Mouse (Mus musculus) forebrain, embryonic 11.5 days (tissue): ENCODE results near the gene Gm3448. TPM values are rescaled to one million over a fixed set of nuclear protein-coding genes. Genes with fewer than 3 reads are reported as not detected.
"Not testable (repeated sequence)": the region's sequence is repeated elsewhere in the genome, so short reads cannot be mapped to it uniquely, and the experiment has no call there.

Source experiments
- ATAC-seq: fragments of 200-750 bp; cut with Nextera tagmentation; replicated peaks from 2 replicates; pipeline ENCODE4 v1.8.0; 2017; ENCODE audit warnings: moderate TSS enrichment; ENCODE audit not compliant: low FRiP score
- DNase-seq: peaks from one replicate; pipeline ENCODE4 v3.0.0-alpha.2; 2017; ENCODE audit warnings: low spot score
- H3K27ac ChIP-seq: fragments of 300-500 bp; sonication (generic); 2 replicates; pipeline ENCODE4 v1.5.1; 2014; ENCODE audit warnings: low read depth, low read length
- H3K27me3 ChIP-seq: fragments of 300-500 bp; sonication (generic); 2 replicates; pipeline ENCODE4 v1.6.1; 2014; ENCODE audit warnings: mild to moderate bottlenecking, low read length, mixed read lengths; ENCODE audit not compliant: control insufficient read depth, insufficient read depth
- H3K36me3 ChIP-seq: fragments of 300-500 bp; sonication (generic); 2 replicates; pipeline ENCODE4 v1.6.1; 2014; ENCODE audit warnings: mild to moderate bottlenecking, low read length, moderate library complexity, mixed read lengths; ENCODE audit not compliant: control insufficient read depth, insufficient read depth
- H3K4me1 ChIP-seq: fragments of 300-500 bp; sonication (generic); replicated peaks from 2 replicates; pipeline ENCODE4 v1.6.1; 2014; ENCODE audit warnings: low read length, mixed read lengths; ENCODE audit not compliant: control insufficient read depth, insufficient read depth
- H3K4me2 ChIP-seq: fragments of 300-500 bp; sonication (generic); 2 replicates; pipeline ENCODE4 v1.6.1; 2014; ENCODE audit warnings: low read depth, mild to moderate bottlenecking, low read length, moderate library complexity, mixed read lengths; ENCODE audit not compliant: severe bottlenecking
- H3K4me3 ChIP-seq: fragments of 300-500 bp; sonication (generic); 2 replicates; pipeline ENCODE4 v1.5.1; 2014; ENCODE audit warnings: low read depth, low read length
- H3K9ac ChIP-seq: fragments of 300-500 bp; sonication (generic); 2 replicates; pipeline ENCODE4 v1.6.1; 2014; ENCODE audit warnings: low read length
- H3K9me3 ChIP-seq: fragments of 300-500 bp; sonication (generic); 2 replicates; pipeline ENCODE4 v1.6.1; 2016; ENCODE audit warnings: low read length, mixed read lengths; ENCODE audit not compliant: control insufficient read depth
- WGBS: fragments of 180-500 bp; shearing (Covaris S2); extraction: QIAGEN DNeasy Blood & Tissue Kit; methylation state at CpG from one replicate; pipeline ENCODE4 v1.1.7; 2014; 5-methylcytosine and 5-hydroxymethylcytosine counted together
- polyA plus RNA-seq: library from polyadenylated mRNA; unstranded; fragments of >200 nt; fragmentation: Nextera tagmentation; extraction: Ambion mirVana; gene quantifications from 2 replicates; pipeline ENCODE4 v1.2.1, GENCODE M21; 2014

Gm3448 gene
- polyA plus RNA-seq, 1 experiment from 2014 or later = 4.2 TPM

GRCm38 (mm10) chr17:15023878-15024492 is 17.4 kb downstream of the Gm3448 start:
- H3K36me3 ChIP-seq, DNase-seq, H3K27me3 ChIP-seq, H3K9ac ChIP-seq, H3K9me3 ChIP-seq, H3K4me2 ChIP-seq, H3K27ac ChIP-seq, H3K4me3 ChIP-seq, H3K4me1 ChIP-seq: not testable (repeated sequence)
- no CpG with 5 or more reads among the region's 97 CpGs for WGBS
- ATAC-seq = peak; percentile 45

- not testable (repeated sequence) for H3K4me2 ChIP-seq, ATAC-seq, H3K27ac ChIP-seq, H3K9ac ChIP-seq, H3K4me1 ChIP-seq, H3K27me3 ChIP-seq, H3K36me3 ChIP-seq, H3K9me3 ChIP-seq, DNase-seq, H3K4me3 ChIP-seq
- WGBS = 88% methylated on average over 3 of the region's 3 CpGs
Measured at GRCm38 (mm10) chr17:15021503-15022220, 19.7 kb downstream of the Gm3448 start.

- ATAC-seq = peak; percentile 98
- WGBS = no CpG with 5 or more reads among the region's 60 CpGs
- H3K4me2 ChIP-seq = not testable (repeated sequence)
Measured at GRCm38 (mm10) chr17:15009706-15010413, 31.5 kb downstream of the Gm3448 start, which contains the start of gene Gm3435. TSS of gene Gm3435 (plus strand) at chr17:15010176.

GRCm38 (mm10) chr17:15009088-15009487 is 32.2 kb downstream of the Gm3448 start:
- DNase-seq, H3K36me3 ChIP-seq, H3K4me2 ChIP-seq, H3K27ac ChIP-seq, H3K9ac ChIP-seq, H3K4me3 ChIP-seq, H3K27me3 ChIP-seq, H3K4me1 ChIP-seq, H3K9me3 ChIP-seq: not testable (repeated sequence)
- no CpG with 5 or more reads among the region's 3 CpGs for WGBS
- 0 out of 2 replicates have a peak, but pooled peaks have one; percentile 7 for ATAC-seq

More at GRCm38 (mm10) chr17:15009706-15010413, 31.5 kb downstream of the Gm3448 start, which contains the start of gene Gm3435:
- not testable (repeated sequence) for H3K36me3 ChIP-seq, H3K9ac ChIP-seq, H3K27ac ChIP-seq, H3K4me1 ChIP-seq, H3K9me3 ChIP-seq, DNase-seq, H3K27me3 ChIP-seq, H3K4me3 ChIP-seq

- H3K4me2 ChIP-seq, H3K36me3 ChIP-seq, H3K4me1 ChIP-seq, ATAC-seq, H3K27me3 ChIP-seq, H3K9me3 ChIP-seq, H3K27ac ChIP-seq, H3K9ac ChIP-seq, H3K4me3 ChIP-seq, DNase-seq: not testable (repeated sequence)
- no CpG with 5 or more reads among the region's 4 CpGs for WGBS
Measured at GRCm38 (mm10) chr17:15000047-15000446, 41.3 kb downstream of the Gm3448 start.

- H3K36me3 ChIP-seq, H3K4me3 ChIP-seq, ATAC-seq, H3K4me1 ChIP-seq, H3K4me2 ChIP-seq, H3K9ac ChIP-seq, H3K27me3 ChIP-seq, H3K9me3 ChIP-seq, DNase-seq, H3K27ac ChIP-seq: not testable (repeated sequence)
- no CpG with 5 or more reads among the region's 5 CpGs for WGBS
Measured at GRCm38 (mm10) chr17:14994140-14994539, 47.2 kb downstream of the Gm3448 start.

- not testable (repeated sequence) for H3K27me3 ChIP-seq
- WGBS = no CpG with 5 or more reads among the region's 47 CpGs
Measured at GRCm38 (mm10) chr17:14993139-14993832, 48.1 kb downstream of the Gm3448 start.

GRCm38 (mm10) chr17:14992522-14993138 is 48.7 kb downstream of the Gm3448 start:
- H3K4me3 ChIP-seq, H3K36me3 ChIP-seq, H3K27me3 ChIP-seq, H3K9me3 ChIP-seq, H3K9ac ChIP-seq, DNase-seq, H3K27ac ChIP-seq, H3K4me2 ChIP-seq, H3K4me1 ChIP-seq: not testable (repeated sequence)
- ATAC-seq = peak; percentile 69; the same call in 1 of the 2 replicates
- whole genome bisulfite sequencing = no CpG with 5 or more reads among the region's 98 CpGs

More at GRCm38 (mm10) chr17:14993139-14993832, 48.1 kb downstream of the Gm3448 start:
- H3K36me3 ChIP-seq, DNase-seq, H3K4me2 ChIP-seq, H3K4me1 ChIP-seq, H3K4me3 ChIP-seq, H3K27ac ChIP-seq, H3K9me3 ChIP-seq, H3K9ac ChIP-seq: not testable (repeated sequence)
- peak; percentile 89 for ATAC-seq
